Mouse (Mus musculus): ENCODE measurements around the gene Dera.

- no peak for TF ChIP-seq CTCF (IDR thresholded peaks at IDR 0.05; ENCODE audit: low read depth)
- TF ChIP-seq EP300 (optimal IDR thresholded peaks at IDR 0.05): no peak
These were observed 41.1 kb downstream of the Dera start for GRCm38 (mm10) chr6:137795494-137795893.
